Mouse (Mus musculus) forebrain, embryonic 11.5 days (tissue): ENCODE measurements at regions not wholly inside any gene's neighbourhood (a gene's known extent, or its start where the extent isn't known, plus 50 kb on each side); places are given as distances from the start of the nearest gene placed in this dataset.

ENCODE experiments used
- ATAC-seq: fragments of 200-750 bp; cut with Nextera tagmentation; replicated peaks from 2 replicates; pipeline ENCODE4 v1.8.0; 2017; ENCODE audit warnings: moderate TSS enrichment; ENCODE audit not compliant: low FRiP score
- DNase-seq: peaks from one replicate; pipeline ENCODE4 v3.0.0-alpha.2; 2017; ENCODE audit warnings: low spot score
- H3K27ac ChIP-seq: fragments of 300-500 bp; sonication (generic); 2 replicates; pipeline ENCODE4 v1.5.1; 2014; ENCODE audit warnings: low read depth, low read length
- H3K27me3 ChIP-seq: fragments of 300-500 bp; sonication (generic); 2 replicates; pipeline ENCODE4 v1.6.1; 2014; ENCODE audit warnings: mild to moderate bottlenecking, low read length, mixed read lengths; ENCODE audit not compliant: control insufficient read depth, insufficient read depth
- H3K36me3 ChIP-seq: fragments of 300-500 bp; sonication (generic); 2 replicates; pipeline ENCODE4 v1.6.1; 2014; ENCODE audit warnings: mild to moderate bottlenecking, low read length, moderate library complexity, mixed read lengths; ENCODE audit not compliant: control insufficient read depth, insufficient read depth
- H3K4me1 ChIP-seq: fragments of 300-500 bp; sonication (generic); replicated peaks from 2 replicates; pipeline ENCODE4 v1.6.1; 2014; ENCODE audit warnings: low read length, mixed read lengths; ENCODE audit not compliant: control insufficient read depth, insufficient read depth
- H3K4me2 ChIP-seq: fragments of 300-500 bp; sonication (generic); 2 replicates; pipeline ENCODE4 v1.6.1; 2014; ENCODE audit warnings: low read depth, mild to moderate bottlenecking, low read length, moderate library complexity, mixed read lengths; ENCODE audit not compliant: severe bottlenecking
- H3K4me3 ChIP-seq: fragments of 300-500 bp; sonication (generic); 2 replicates; pipeline ENCODE4 v1.5.1; 2014; ENCODE audit warnings: low read depth, low read length
- H3K9ac ChIP-seq: fragments of 300-500 bp; sonication (generic); 2 replicates; pipeline ENCODE4 v1.6.1; 2014; ENCODE audit warnings: low read length
- H3K9me3 ChIP-seq: fragments of 300-500 bp; sonication (generic); 2 replicates; pipeline ENCODE4 v1.6.1; 2016; ENCODE audit warnings: low read length, mixed read lengths; ENCODE audit not compliant: control insufficient read depth
- WGBS: fragments of 180-500 bp; shearing (Covaris S2); extraction: QIAGEN DNeasy Blood & Tissue Kit; methylation state at CpG from one replicate; pipeline ENCODE4 v1.1.7; 2014; 5-methylcytosine and 5-hydroxymethylcytosine counted together

GRCm38 (mm10) chr6:50744462-50745166 is 90.4 kb upstream of the Npvf start:
- no peak overlapping the region for H3K4me3 ChIP-seq
- DNase-seq, result no peak
- WGBS, result 74% methylated on average over 6 of the region's 6 CpGs

GRCm38 (mm10) chr6:50753151-50753550 is 98.9 kb upstream of the Npvf start:
- Histone ChIP-seq H3K4me1 (no peaks in the 10 kb centered on the region), H3K9me3 (no peaks in the 10 kb centered on the region), H3K9ac (no peak overlapping the region), H3K27ac (no peak overlapping the region), H3K36me3 (no peaks in the 10 kb centered on the region), H3K27me3 (no peaks in the 10 kb centered on the region), H3K4me3 (no peak overlapping the region), H3K4me2 (no peak overlapping the region)
- ATAC-seq (no peak), DNase-seq (no peak)
- 89% methylated on average over 7 of the region's 7 CpGs for WGBS

More at GRCm38 (mm10) chr6:50744462-50745166, 90.4 kb upstream of the Npvf start:
- no peak overlapping the region for H3K27ac ChIP-seq
- H3K9ac ChIP-seq, result no peak overlapping the region
- H3K9me3 ChIP-seq, result no peaks in the 10 kb centered on the region
- no peaks in the 10 kb centered on the region for H3K36me3 ChIP-seq
- H3K27me3 ChIP-seq, result no peaks in the 10 kb centered on the region
- H3K4me2 ChIP-seq, result no peak overlapping the region
- H3K4me1 ChIP-seq, result no peaks in the 10 kb centered on the region
- ATAC-seq, result no peak

- WGBS, result 87% methylated on average over 12 of the region's 12 CpGs
- H3K9ac ChIP-seq, result no peak overlapping the region
- ATAC-seq, result no peak
Measured at GRCm38 (mm10) chr6:50754786-50755185, 100.5 kb upstream of the Npvf start.

GRCm38 (mm10) chr6:50760367-50760766 is 106.1 kb upstream of the Npvf start:
- DNase-seq (no peak), ATAC-seq (no peak)
- Histone ChIP-seq H3K27ac (no peak overlapping the region), H3K4me3 (no peak overlapping the region), H3K4me1 (no peaks in the 10 kb centered on the region), H3K4me2 (no peak overlapping the region), H3K27me3 (no peaks in the 10 kb centered on the region), H3K36me3 (no peaks in the 10 kb centered on the region), H3K9me3 (no peaks in the 10 kb centered on the region), H3K9ac (no peak overlapping the region)
- 84% methylated on average over 6 of the region's 6 CpGs for WGBS

More at GRCm38 (mm10) chr6:50754786-50755185, 100.5 kb upstream of the Npvf start:
- H3K4me3 ChIP-seq, result no peak overlapping the region
- no peaks in the 10 kb centered on the region for H3K9me3 ChIP-seq
- H3K27me3 ChIP-seq, result no peaks in the 10 kb centered on the region
- no peaks in the 10 kb centered on the region for H3K36me3 ChIP-seq
- DNase-seq, result no peak
- H3K27ac ChIP-seq, result no peak overlapping the region
- H3K4me1 ChIP-seq, result no peaks in the 10 kb centered on the region
- no peak overlapping the region for H3K4me2 ChIP-seq

- Histone ChIP-seq H3K4me1 (no peaks in the 10 kb centered on the region), H3K9ac (no peak overlapping the region), H3K27me3 (no peaks in the 10 kb centered on the region), H3K27ac (no peak overlapping the region), H3K9me3 (no peaks in the 10 kb centered on the region), H3K4me2 (no peak overlapping the region), H3K36me3 (no peaks in the 10 kb centered on the region), H3K4me3 (no peak overlapping the region)
- no peak for DNase-seq
- 46% methylated on average over 4 of the region's 4 CpGs for WGBS
- ATAC-seq, result no peak
Measured at GRCm38 (mm10) chr6:50763121-50763520, 108.9 kb upstream of the Npvf start.

GRCm38 (mm10) chr6:50766442-50766915 is 112.2 kb upstream of the Npvf start:
- H3K4me2 ChIP-seq, result no peak overlapping the region
- ATAC-seq (no peak), DNase-seq (no peak)
- no peaks in the 10 kb centered on the region for H3K4me1 ChIP-seq
- H3K36me3 ChIP-seq, result no peaks in the 10 kb centered on the region
- no peak overlapping the region for H3K27ac ChIP-seq
- H3K9me3 ChIP-seq, result no peaks in the 10 kb centered on the region
- 70% methylated on average over 14 of the region's 14 CpGs for WGBS
- no peaks in the 10 kb centered on the region for H3K27me3 ChIP-seq
- H3K9ac ChIP-seq, result no peak overlapping the region
- H3K4me3 ChIP-seq, result no peak overlapping the region

- ATAC-seq (no peak), DNase-seq (no peak)
- no peaks in the 10 kb centered on the region for H3K9me3 ChIP-seq
- WGBS, result 62% methylated on average over 6 of the region's 6 CpGs
- H3K4me2 ChIP-seq, result no peak overlapping the region
- no peaks in the 10 kb centered on the region for H3K36me3 ChIP-seq
- H3K27ac ChIP-seq, result no peak overlapping the region
- no peaks in the 10 kb centered on the region for H3K4me1 ChIP-seq
- H3K27me3 ChIP-seq, result no peaks in the 10 kb centered on the region
- no peak overlapping the region for H3K9ac ChIP-seq
- H3K4me3 ChIP-seq, result no peak overlapping the region
Measured at GRCm38 (mm10) chr6:50767126-50767525, 112.9 kb upstream of the Npvf start.

- H3K27ac ChIP-seq, result no peak overlapping the region
- no peaks in the 10 kb centered on the region for H3K36me3 ChIP-seq
- no peak for ATAC-seq
- no peaks in the 10 kb centered on the region for H3K9me3 ChIP-seq
- DNase-seq, result no peak
- no peak overlapping the region for H3K9ac ChIP-seq
- H3K4me2 ChIP-seq, result no peak overlapping the region
- no peak overlapping the region for H3K4me3 ChIP-seq
- no peaks in the 10 kb centered on the region for H3K4me1 ChIP-seq
- H3K27me3 ChIP-seq, result no peaks in the 10 kb centered on the region
- WGBS, result 88% methylated on average over 4 of the region's 4 CpGs
Measured at GRCm38 (mm10) chr6:50767827-50768226, 113.6 kb upstream of the Npvf start.

- no peak overlapping the region for H3K9ac ChIP-seq
- H3K36me3 ChIP-seq, result no peaks in the 10 kb centered on the region
- no peak for ATAC-seq
- no peaks in the 10 kb centered on the region for H3K9me3 ChIP-seq
- WGBS, result 86% methylated on average over 2 of the region's 2 CpGs
- H3K4me1 ChIP-seq, result no peaks in the 10 kb centered on the region
- H3K27me3 ChIP-seq, result no peaks in the 10 kb centered on the region
- no peak for DNase-seq
- no peak overlapping the region for H3K4me2 ChIP-seq
- H3K4me3 ChIP-seq, result no peak overlapping the region
- no peak overlapping the region for H3K27ac ChIP-seq
Measured at GRCm38 (mm10) chr6:50769101-50769500, 114.9 kb upstream of the Npvf start.
